Mouse (Mus musculus): ENCODE results near the gene Slco3a1.

GRCm38 (mm10) chr7:74314276-74314675 is 240.3 kb downstream of the Slco3a1 start:
- TF ChIP-seq CTCF (IDR thresholded peaks at IDR 0.05; ENCODE audit: borderline replicate concordance, insufficient read depth, low read depth, low read length) (no peak), POLR2A (IDR thresholded peaks at IDR 0.05; ENCODE audit: borderline replicate concordance, insufficient read depth, low read length) (no peak)

Measured in cerebellum, adult 2 months (tissue).